Mouse (Mus musculus) cerebellum, adult 2 months (tissue): ENCODE measurements around the gene Ltbp2.

ENCODE experiments used
- CTCF ChIP-seq: fragments of 200-500 bp; IDR thresholded peaks from 2 replicates; pipeline ENCODE4 v1.5.1; 2011; ENCODE audit warnings: low read depth, mild to moderate bottlenecking, control low read depth, low read length, moderate library complexity, borderline replicate concordance; ENCODE audit not compliant: insufficient read depth
- POLR2A ChIP-seq: fragments of 200-500 bp; IDR thresholded peaks from 2 replicates; pipeline ENCODE4 v1.6.1; 2011; ENCODE audit warnings: low read length, control low read depth, borderline replicate concordance; ENCODE audit not compliant: insufficient read depth

GRCm38 (mm10) chr12:84813773-84814172 is 62.6 kb downstream of the Ltbp2 start:
- TF ChIP-seq POLR2A = no peak
- TF ChIP-seq CTCF = no peak; the same call in 1 of the 2 replicates
